Mouse (Mus musculus) Muller cell, postnatal 12 days (primary cell): Measurements from ENCODE around the gene Abraxas2.

Experiments
- DNase-seq: peaks from one replicate; pipeline ENCODE4 v3.0.0-alpha.2; 2015; ENCODE audit errors: inconsistent ontology term

Abraxas2 gene

DNA sequence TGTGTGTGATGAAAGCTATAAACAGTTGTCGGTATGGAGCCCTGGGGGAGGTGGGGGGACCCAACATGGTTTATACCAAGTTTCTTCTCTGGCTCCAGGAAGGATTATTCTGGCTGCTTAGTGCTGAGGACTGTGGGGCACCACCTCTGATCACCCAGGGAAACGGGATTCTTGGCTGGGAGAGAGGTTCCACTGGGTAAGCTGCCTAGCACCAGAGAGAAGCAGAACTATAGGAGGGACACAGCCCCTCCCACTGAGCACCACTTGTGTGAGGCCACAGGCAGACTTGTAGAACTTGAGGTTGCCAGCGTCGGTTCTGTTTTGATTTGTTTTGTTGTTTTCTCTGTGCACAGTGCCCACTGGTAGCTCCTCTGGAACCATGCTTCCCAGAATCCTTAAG, 5.1 kb upstream of the Abraxas2 start:
- DNase-seq, result no peak

DNA sequence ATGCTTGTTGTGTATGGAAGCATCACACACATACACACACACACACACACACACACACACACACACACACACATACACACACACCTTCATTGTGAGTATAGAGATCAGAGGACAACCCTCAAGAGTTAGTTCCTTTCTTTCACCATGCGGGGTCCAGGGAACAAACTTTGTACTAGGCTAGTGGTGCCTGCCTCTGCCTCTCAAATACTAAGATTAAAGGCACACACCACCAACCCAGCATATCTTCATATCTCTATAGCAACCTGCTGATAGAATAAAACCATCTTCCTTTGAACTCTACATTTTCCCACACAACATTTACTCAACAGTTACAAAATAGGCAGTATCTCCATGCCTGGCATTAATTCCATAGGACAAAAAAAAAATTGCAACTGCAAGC, 2.9 kb upstream of the Abraxas2 start:
- DNase-seq, result no peak

DNA sequence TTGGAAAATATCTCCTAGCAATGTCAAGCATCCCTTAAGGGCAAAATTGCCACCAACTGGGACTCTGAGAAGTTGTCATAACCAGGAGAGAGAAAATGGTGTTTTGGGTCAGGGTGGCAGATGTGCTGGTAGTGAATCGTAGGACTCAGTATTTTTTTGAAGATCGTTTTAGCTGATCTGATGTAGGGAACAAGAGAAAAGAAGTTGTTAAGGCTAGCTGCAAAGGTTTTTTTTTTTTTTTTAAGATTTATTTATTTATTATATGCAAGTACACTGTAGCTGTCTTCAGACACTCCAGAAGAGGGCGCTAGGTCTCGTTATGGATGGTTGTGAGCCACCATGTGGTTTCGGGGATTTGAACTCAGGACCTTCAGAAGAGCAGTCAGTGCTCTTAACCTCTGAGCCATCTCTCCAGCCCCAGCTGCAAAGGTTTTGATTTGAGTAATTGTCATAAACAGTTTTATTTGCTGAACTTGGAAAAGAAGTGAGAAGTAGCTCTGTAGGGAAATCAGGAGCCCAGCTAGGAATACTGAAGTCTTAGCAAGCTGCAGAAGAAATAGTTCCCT, 899 bp upstream of the Abraxas2 start:
- DNase-seq, result no peak

DNA sequence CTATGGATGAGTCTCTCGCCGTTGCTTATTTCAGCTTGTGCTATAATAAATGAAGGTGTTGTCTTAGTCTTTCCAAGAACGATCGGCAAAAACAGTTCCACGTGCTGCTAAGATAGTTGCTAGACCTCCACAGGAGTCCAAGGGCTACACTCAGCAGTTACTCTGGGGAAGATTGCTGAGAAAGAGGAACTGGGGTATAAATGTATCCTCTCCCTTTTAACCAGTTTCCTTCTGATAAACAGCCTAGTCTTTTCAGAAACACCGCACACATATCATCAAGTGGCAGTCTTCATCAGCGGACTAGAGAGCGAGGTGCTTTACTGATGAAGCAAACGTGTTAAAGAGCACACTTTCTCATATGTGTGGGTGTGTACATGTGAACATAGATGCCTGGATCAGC, 7.3 kb downstream of the Abraxas2 start:
- DNase-seq, result no peak

DNA sequence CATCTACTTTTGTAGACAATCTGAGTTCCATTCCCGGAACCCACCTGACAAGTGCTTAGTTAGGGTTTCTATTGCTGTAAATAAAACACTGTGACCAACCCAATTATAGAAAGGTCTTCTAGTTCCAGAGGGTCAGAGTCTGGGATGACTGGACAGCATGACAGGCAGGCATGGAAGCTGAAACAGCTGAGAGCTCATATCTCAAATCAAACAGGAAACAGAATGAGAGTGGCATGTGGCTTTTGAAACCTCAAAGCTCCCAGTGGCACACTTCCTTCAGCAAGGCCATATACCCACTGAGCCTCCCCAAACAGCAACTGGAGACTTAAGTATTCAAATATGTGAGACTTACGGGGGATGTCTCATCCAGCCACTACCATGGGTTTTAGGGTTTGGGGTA, 14.0 kb downstream of the Abraxas2 start:
- no peak for DNase-seq

DNA sequence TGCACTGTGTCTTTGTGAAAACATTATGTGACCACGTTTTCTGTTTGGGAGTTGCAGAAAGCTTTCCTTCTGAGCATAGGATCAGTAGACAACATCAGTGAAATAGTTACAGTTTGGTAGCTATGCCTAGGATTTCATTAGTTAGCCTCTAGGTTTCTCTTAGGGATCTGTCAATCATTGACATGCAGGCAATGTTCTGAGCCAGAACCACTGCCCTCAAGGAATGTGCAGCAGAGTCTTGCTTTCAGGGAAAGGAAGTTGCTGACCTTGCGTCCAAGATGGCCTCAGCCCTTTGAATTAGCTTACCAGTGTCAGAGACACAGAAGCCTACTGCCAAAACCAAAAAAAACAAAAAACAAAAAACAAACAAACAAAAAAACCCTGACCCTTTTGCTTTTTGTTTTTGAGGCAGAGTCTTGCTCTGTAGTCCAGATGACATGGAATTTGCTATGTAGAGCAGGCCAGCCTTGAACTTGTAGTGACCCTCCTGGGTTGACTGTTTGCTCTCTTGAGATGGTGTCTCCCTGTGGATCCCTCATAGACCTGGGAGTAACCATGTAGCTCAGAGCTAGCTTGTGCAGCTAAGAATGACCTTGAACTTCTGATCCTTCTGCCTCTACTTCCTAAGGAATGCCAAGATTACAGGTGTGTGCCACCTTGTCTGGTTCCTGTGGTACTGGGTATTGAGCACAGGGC, 16.5 kb downstream of the Abraxas2 start:
- DNase-seq, result no peak

DNA sequence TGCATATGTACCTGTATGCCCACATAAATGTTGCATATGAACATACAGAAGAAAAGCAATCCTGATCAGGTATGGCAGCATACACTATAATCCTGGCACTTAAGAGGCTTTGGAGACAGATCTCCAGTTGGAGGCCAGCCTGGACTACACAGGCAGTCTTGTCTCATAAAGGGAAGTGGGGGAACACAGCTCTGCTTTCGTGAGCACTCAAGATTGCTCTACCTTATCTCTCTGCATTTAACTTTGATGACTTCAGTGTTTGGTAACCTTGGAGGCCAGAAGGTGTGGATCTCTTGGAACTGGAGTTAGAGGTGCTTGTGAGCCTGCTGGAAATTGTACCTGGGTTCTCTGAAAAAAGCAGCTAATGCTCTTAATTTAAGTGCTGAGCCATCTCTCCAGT, 21.3 kb downstream of the Abraxas2 start:
- DNase-seq, result no peak

DNA sequence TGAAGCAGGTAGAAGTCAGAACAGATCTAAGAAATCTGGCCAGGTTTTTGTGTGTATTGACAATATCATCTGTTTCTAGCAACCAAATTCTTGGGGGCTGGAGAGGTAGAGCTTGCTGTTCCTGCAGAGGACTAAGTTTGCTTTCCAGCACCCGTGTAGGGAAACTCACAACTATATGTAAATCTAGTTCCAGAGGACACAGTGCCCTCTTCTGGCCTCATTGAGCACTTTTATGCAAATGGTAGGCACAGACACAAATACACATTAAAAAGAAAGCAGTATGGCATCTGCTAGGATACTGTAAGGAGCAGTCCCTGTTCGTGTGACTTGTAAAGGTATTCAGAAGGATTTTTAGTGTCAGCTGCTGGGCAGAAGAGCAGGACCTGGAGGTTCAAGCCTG, 23.3 kb downstream of the Abraxas2 start:
- DNase-seq, result no peak

DNA sequence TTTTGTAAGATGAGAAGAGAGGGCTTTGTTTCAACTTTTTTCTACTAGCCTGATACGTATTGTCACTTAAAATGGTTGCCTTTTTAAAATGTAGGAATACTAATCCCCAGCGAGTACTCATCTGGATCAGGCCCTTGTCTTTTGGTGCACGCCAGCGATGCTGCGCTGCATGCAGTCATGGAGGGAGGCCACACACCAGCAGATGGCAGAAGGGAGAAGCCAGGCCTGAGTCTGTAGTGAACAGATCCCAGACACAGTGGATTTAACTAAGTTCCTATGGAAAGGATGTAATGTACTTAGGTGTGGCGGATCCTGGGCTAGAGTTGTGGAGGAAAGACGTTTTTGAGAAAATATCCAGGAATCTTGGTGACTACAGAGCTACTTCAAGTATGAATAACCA, 25.0 kb downstream of the Abraxas2 start:
- DNase-seq, result no peak

DNA sequence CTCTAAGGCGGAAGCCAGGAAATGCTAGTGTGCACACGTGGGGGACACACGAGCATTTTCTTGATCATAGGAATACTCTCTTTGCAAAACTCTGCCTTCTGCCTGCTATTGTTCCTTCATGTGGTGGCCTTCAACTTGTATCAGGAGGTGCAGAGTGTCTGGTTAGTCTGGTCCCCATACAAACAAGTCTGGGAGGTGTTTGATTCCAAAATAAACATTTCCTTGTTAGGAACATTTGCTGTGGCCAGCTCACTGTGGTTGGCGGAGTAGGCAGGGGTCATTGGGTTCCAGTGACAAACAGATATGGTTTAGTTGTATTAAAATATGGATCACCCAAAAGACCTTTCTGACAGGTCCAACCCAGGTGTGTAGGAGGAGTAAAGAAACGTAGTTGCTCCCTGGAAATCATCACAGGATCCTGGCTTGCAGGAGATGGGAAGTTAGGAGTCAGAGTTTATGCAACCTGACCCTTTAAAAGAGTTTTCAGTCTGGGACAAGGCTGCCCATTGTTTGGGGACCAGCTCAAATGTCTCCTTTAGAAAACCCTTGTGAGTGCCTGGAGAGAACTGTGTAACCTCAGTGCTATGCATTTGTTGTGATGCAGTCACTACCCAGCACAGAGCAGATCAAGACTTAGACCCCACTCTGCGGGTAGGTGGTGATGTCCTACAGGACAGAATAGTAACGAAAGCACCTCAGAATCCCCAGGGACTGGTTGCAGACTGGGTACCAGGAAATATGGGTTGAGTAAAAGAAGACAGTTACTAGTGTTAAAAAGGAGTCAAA, 28.2 kb downstream of the Abraxas2 start:
- no peak for DNase-seq

DNA sequence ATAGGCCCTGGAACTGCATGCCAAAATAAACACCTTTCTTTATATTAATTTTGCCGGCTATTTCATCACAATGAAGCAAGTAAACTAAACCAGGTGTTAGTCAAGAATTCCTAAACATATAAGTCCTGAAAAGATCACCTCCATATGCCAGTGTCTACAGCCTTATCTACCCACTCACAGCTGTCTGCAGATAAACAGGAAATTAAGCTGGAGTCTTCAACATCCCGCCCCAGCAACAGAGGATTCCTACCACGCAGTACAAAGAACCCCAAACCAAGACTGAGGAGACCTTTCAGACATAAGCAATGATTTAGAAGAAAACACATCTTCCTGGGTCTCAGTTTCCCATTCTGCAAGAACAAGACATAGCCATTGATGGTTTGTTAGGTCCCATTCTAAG, 29.0 kb downstream of the Abraxas2 start:
- no peak for DNase-seq

DNA sequence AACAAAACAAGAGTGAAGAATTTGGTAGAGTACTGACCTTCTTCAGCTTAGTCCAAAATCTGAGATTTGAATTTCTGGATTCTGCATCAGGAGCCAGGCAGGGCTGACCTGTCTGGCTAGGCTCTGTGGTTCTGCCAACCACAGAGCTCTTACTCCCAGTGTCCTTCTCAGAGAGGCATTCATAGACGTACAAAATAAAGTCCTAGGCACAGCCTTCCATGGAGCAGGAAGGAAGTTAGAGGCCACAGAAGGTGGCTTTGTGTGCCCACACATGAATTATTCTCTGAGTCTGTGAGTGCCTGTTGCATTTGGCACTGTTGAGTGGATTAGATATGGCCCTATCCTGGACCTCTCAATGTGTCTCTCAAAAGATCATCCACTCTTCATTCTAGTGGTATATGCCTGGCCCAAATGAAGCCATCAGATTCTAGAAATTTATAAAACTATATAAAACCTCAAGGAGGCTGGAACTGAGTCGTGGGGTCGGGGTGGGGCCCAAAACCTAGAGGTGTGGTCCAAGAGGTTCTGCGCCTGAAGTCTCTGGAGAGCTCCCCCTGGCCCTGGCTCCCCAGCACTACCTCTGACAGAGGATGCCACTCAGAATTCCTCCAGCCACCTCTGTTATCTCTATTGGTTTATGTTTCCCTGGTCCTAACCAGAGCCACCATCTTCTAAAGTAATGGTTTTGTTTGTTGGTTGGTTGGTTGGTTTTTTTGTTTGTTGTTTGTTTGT, 29.7 kb downstream of the Abraxas2 start:
- DNase-seq, result no peak

DNA sequence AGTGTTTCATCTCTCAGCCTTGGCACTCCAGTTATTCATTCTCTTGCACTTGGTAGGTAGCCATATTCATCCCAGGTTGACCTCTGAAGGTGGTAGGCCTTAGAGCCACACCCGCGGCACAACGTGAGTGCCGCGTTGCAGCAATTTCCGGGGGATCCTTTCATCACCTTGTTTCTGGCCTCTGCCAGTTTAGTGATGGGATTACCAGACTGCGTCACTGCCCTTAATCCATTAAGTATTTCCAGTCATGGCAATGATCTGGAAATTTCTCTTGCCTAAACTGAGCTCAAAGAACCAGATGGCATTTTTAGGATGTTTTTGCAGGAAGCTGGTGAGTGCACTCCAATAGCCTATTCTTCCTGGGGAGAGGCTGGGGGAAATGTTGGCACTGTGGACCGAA, 30.7 kb downstream of the Abraxas2 start:
- DNase-seq, result no peak

DNA sequence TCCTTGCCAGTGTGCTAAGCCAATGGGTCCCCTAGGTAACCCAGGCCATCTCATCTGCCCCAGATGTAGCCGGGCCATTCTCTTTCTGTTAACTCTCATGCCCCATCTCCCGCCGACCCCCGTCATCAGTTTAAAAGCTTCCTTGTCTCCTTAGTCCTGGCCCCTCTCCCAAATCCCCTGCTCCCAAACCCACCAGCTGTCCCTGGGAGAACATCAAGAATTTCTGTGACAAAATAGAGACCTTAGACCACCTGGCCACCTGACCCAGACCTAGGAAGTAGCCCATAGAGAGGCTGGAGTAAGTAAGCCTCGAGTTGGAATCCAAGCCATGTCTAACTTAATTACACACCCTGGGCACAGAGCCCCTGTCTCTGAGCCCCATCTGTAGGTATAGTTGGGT, 31.2 kb downstream of the Abraxas2 start:
- no peak for DNase-seq

DNA sequence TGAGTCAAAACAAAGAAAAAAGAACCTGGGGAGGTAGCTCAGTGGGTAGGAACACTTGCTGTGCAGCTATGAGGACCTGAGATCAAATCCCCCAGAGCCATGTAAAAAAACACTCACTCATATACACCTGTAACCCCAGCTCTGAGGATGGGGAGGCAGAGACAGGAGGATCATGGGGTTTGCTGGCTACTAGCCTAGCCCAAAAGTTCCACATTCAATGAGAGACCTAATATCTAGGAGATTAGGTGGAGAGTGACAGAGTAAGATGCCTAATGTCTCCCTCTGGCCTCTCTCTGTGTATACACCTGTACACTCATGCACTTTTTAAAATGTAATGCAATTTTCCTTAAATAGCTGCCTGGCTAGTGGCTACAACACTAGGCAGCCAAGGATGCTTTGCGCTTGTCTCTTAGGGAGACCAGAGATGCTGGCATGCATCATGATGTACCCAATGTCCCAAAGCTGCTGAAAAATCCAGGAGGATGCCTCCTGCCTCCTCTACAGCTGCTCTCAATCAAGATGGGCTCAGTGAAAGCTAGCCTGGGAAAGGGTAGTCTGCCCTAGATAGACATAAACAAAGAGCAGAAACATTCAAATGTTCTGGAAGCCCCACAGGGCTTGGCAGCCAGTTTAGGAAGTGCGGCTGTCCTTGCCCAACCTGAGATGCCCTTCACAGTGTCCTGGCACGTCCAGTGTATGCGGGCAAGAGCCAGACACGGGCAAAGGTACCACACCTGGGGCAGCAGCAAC, 32.7 kb downstream of the Abraxas2 start:
- no peak for DNase-seq

DNA sequence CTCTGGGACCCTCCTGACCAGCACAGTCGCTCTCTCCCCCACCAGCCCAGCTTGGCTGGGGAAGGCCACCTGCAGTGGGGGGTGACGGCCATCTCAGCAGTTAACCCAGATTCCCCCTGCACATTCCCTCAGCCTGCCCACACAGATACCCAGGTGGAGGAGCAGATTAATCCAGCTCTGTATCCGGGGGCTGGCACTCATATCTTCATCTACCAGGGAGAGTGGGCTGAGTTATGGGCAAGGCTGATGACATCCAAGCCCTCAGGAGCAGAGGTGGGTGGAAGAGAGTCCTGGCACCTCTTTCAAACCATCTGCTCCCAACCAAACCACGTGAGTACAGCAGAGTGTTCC, 33.3 kb downstream of the Abraxas2 start:
- DNase-seq, result no peak

DNA sequence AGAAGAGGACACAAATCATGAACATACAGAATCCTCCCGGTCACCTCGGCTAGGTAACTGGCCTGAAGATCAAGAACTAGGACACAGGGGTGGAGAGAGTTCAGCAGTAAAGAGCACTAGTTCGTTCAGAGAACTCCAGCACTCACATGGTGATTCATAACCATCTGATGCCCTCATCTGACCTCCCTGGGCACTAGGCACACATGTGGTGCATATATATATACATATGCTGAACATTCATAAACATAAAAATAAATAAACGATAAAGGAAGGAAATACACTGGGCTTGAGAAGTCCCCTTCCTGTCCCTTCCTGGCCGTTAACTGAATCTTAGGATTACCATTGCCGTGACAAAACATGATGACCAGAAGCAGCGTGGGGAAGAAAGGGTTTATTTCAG, 33.8 kb downstream of the Abraxas2 start:
- no peak for DNase-seq

DNA sequence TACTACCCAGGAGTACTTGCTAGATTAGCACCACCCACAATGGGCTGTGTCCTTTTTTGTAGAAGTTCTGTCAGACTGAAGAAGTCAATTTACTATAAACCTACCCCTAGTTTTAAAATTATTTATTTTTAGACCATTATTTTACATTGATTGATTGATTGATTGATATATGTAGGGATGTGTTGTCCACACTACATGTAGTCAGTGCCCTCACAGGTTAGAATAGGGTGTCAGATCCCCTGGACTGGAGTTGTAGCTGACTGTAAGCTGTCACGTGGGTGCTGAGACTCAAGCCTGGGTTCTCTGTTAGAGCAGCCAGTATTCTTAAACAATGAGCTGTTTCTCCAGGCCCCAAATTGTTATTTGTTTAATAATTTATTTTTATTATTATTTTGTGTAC, 34.3 kb downstream of the Abraxas2 start:
- no peak for DNase-seq

DNA sequence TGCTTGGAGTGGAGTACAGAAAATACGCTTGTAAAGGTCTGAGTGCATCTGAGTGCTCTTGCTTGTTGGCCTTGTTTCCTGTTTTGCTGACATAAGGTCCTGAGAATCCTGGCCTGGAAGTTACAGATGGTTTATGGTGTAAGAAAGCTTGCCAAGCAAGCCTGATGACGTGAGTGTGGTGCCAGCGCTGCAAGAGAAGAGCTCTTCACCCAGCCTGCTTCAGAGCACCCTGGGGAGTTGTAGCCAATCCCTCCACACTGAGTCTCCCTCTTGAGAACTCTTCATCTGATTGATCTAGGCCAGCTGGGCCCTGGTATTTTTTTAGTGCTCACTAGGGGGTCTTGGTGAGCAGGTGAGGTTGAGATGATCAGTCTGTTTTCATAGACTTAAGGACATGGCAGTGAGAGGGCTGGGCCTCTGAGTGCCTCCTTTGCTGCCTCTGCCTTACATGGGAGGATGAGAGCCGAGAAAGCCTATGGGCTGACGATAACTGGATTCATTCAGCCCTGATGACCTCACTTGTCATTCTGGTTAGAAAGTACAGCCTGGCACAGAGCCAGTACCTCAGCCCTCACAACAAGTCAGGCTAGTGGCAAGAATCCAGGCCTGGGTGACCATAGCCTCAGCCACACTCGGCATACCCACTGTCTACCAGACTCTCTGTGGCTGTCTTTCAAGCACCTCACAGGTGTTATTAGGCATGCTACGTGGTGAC, 36.0 kb downstream of the Abraxas2 start:
- peak; percentile 51 for DNase-seq

DNA sequence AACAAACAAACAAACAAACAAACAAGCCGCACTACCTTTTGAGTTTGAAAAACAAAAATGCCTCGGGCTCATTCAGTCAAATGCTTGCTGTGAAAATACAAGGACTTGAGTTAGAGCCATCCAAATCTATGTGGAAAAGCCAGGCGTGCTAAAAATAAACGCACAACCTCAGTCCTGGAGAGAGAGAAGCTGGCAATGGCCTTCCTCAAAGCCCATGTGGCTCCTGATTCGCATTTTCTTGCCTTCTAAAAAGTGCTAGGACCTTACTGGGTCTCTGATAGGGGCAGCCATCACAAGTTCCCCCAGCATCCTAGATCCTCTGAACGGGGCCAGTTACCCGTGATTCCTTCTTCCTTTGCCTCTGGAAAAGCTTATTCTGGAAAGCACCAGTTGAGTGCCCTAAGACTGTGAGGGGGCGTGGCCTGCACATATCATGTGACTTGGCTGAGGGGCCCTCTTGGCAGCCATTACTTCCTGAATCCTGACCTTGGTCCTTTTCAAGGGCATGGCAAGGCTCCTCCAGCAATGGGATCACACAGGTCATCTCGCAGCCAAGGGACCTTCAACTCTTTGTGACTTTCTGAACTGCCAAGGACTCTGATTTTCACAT, 37.3 kb downstream of the Abraxas2 start:
- DNase-seq, result no peak

DNA sequence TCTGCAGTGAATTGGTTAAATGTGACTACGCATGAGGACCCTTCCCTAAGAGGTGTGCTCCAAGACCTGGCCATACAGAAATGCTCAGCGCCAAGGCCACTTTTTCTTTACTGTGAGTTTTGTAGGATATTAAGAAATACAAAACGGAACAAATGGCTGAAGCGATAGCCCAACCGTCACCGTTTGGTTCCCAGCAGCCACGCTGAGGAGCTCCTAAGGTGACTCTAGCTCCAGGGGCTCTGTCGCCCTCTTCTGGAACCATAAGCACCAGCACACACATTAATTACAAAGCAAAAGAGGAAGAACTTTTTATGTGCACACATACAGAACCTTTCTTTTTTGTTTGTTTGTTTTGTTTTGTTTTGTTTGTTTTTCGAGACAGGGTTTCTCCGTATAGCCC, 38.2 kb downstream of the Abraxas2 start:
- DNase-seq, result no peak
